Mouse (Mus musculus) heart, adult 2 months (tissue): ENCODE data around the gene Krtdap.

Experiments used
- CTCF ChIP-seq: fragments of 200-600 bp; IDR thresholded peaks from 2 replicates; pipeline ENCODE4 v1.8.1; 2022; ENCODE audit warnings: antibody characterized with exemption, mild to moderate bottlenecking, moderate library complexity
- EP300 ChIP-seq: fragments of 200-500 bp; IDR thresholded peaks from 2 replicates; pipeline ENCODE4 v1.6.1; 2011; ENCODE audit warnings: low read depth, low read length, control low read depth; ENCODE audit not compliant: insufficient read depth
- POLR2A ChIP-seq: fragments of 200-500 bp; IDR thresholded peaks from 2 replicates; pipeline ENCODE4 v1.6.1; 2011; ENCODE audit warnings: mild to moderate bottlenecking, low read depth, low read length, control low read depth; ENCODE audit not compliant: insufficient read depth

DNA sequence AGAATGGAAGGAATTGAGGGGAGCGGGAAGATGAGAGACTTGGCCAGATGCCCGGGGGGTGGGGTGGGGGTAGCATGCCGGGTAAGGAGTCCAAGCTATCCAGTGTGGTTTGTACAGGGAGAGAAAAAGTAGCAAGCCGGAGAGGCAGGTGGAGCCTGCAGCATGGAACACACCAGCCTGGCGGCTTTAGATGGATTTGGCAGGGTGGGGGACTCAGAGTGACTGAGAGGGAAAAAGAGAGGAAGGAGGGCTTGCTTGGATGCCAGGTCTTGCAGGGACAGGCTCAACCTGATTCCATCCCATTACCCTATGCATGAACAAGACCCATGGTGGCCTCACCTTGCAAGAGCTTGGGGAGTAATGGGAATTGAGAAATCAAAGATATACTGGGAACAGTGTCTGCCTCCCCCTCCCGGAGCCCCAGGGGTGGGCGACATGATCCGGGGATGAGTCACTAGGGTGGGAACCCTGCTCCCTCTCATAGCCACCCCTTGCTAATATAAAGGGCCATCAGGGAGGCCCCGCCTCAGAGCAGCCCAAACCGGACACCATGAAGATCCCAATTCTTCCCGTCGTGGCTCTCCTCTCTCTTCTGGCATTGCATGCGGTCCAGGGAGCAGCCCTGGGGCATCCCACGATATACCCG is at the start of gene Krtdap:
- no peak for TF ChIP-seq CTCF
- no peak for TF ChIP-seq EP300
- no peak for TF ChIP-seq POLR2A
